Comparison of ENCODE assay signal across 12 mouse cellular contexts in genomic region chr2:73351496-73351895, GRCm38 (mm10). TPM values are rescaled to one million over a fixed set of nuclear protein-coding genes. Genes with fewer than 3 reads are reported as not detected.
DNase-seq lines count a peak whose midpoint lies in the region; ATAC-seq and TF ChIP-seq lines count a peak whose summit lies in the region.
"Had no signal": no experiment of that assay in that cellular context is flagged by ENCODE, and none has a peak within 500 bp of the region (broad histone marks: within the 10 kb centered on the region; RNA-seq: fewer than 3 reads in every experiment).

No protein-coding gene starts in this region.

- H3K4me1 ChIP-seq in liver, embryonic 13.5 days (replicated peaks): peaks cover 9% of the 10 kb centered on the region
- H3K4me1 ChIP-seq in liver, embryonic 11.5 days (replicated peaks; ENCODE audit: control insufficient read depth, insufficient read depth, low read length): peaks cover 3% of the 10 kb centered on the region
- H3K4me1 ChIP-seq in kidney, postnatal 0 days (replicated peaks; ENCODE audit: insufficient read depth, low read length): no peaks in the 10 kb centered on the region
- 0 out of 2 replicates have a peak, but pooled peaks cover 4% of the 10 kb centered on the region for H3K4me1 ChIP-seq in stomach, embryonic 15.5 days

- H3K36me3 ChIP-seq in liver, embryonic 13.5 days: peaks cover 17% of the 10 kb centered on the region
- no peaks in the 10 kb centered on the region for H3K36me3 ChIP-seq in liver, embryonic 11.5 days (ENCODE audit: control insufficient read depth, insufficient read depth, low read length)
- H3K36me3 ChIP-seq in kidney, postnatal 0 days (ENCODE audit: insufficient read depth, low read length): no peaks in the 10 kb centered on the region
- H3K36me3 ChIP-seq in stomach, embryonic 15.5 days: no peaks in the 10 kb centered on the region
- H3K36me3 ChIP-seq: limb, embryonic 13.5 days; neural tube, embryonic 12.5 days had no signal

- no peak for ATAC-seq in liver, embryonic 13.5 days (ENCODE audit: low read depth)
- ATAC-seq in liver, embryonic 11.5 days (replicated peaks; ENCODE audit: low FRiP score): no peak
- no peak for ATAC-seq in kidney, postnatal 0 days (replicated peaks; ENCODE audit: low FRiP score, low read depth)
- no peak for ATAC-seq in stomach, embryonic 15.5 days (ENCODE audit: insufficient read depth, low FRiP score, low read depth)

- TF ChIP-seq CTCF in gastrocnemius, adult 2 months (IDR thresholded peaks at IDR 0.05): no peak
- no peak for TF ChIP-seq CTCF in kidney, postnatal 0 days (IDR thresholded peaks at IDR 0.05; ENCODE audit: low read depth)

- no peak overlapping the region for H3K9ac ChIP-seq in liver, embryonic 13.5 days
- H3K9ac ChIP-seq in liver, embryonic 11.5 days (ENCODE audit: low read depth, low read length): no peak overlapping the region
- H3K9ac ChIP-seq in kidney, postnatal 0 days (ENCODE audit: low read depth, low read length): no peak overlapping the region
- no peak overlapping the region for H3K9ac ChIP-seq in stomach, embryonic 15.5 days
- H3K9ac ChIP-seq: hindbrain, embryonic 14.5 days; limb, embryonic 13.5 days; neural tube, embryonic 12.5 days had no signal

- H3K27ac ChIP-seq in gastrocnemius, adult 2 months: peak overlapping the region; percentile 84
- 0 out of 2 replicates have a peak overlapping the region, but pooled peaks have one; percentile 8 for H3K27ac ChIP-seq in liver, embryonic 13.5 days
- no peak overlapping the region for H3K27ac ChIP-seq in liver, embryonic 11.5 days (ENCODE audit: low read depth, low read length)
- 0 out of 2 replicates have a peak overlapping the region, but pooled peaks have one; percentile 6 for H3K27ac ChIP-seq in kidney, postnatal 0 days
- H3K27ac ChIP-seq in stomach, embryonic 15.5 days: no peak overlapping the region
- H3K27ac ChIP-seq: limb, embryonic 13.5 days; neural tube, embryonic 12.5 days had no signal

- H3K27me3 ChIP-seq in liver, embryonic 13.5 days: no peaks in the 10 kb centered on the region
- H3K27me3 ChIP-seq in liver, embryonic 11.5 days (replicated peaks; ENCODE audit: control insufficient read depth, insufficient read depth, low read length): no peaks in the 10 kb centered on the region
- H3K27me3 ChIP-seq in kidney, postnatal 0 days (ENCODE audit: insufficient read depth, low read length): no peaks in the 10 kb centered on the region
- H3K27me3 ChIP-seq in stomach, embryonic 15.5 days (replicated peaks): no peaks in the 10 kb centered on the region
- H3K27me3 ChIP-seq: limb, embryonic 13.5 days; neural tube, embryonic 12.5 days had no signal

- H3K4me2 ChIP-seq in liver, embryonic 13.5 days: no peak overlapping the region
- no peak overlapping the region for H3K4me2 ChIP-seq in liver, embryonic 11.5 days
- peak overlapping the region; percentile 30 for H3K4me2 ChIP-seq in kidney, postnatal 0 days (ENCODE audit: low read length)
- H3K4me2 ChIP-seq in stomach, embryonic 15.5 days: peak overlapping the region; percentile 34
- H3K4me2 ChIP-seq: hindbrain, embryonic 14.5 days; limb, embryonic 13.5 days; neural tube, embryonic 12.5 days had no signal

- intact Hi-C loops in gastrocnemius, adult 2 months (cut with DNase I): no loop called here
- intact Hi-C loops in gastrocnemius, postnatal 36 days (cut with DNase I): no loop called here
- intact Hi-C loops in left cerebral cortex, postnatal 36 days (cut with DNase I): no loop called here
- intact Hi-C loops in left cerebral cortex, postnatal 4 days (cut with DNase I): no loop called here

- peak overlapping the region; percentile 59 for H3K4me3 ChIP-seq in gastrocnemius, adult 2 months
- no peak overlapping the region for H3K4me3 ChIP-seq in liver, embryonic 13.5 days (replicated peaks)
- H3K4me3 ChIP-seq in liver, embryonic 11.5 days (ENCODE audit: low read depth, low read length): no peak overlapping the region
- no peak overlapping the region for H3K4me3 ChIP-seq in kidney, postnatal 0 days (replicated peaks; ENCODE audit: low read depth, low read length)
- no peak overlapping the region for H3K4me3 ChIP-seq in stomach, embryonic 15.5 days (replicated peaks)
- H3K4me3 ChIP-seq: erythroblast, embryonic 14.5 days; limb, embryonic 13.5 days; neural tube, embryonic 12.5 days had no signal

- WGBS in liver, embryonic 13.5 days (ENCODE audit: insufficient replicate concordance): 69% methylated on average over 5 of the region's 5 CpGs
- 66% methylated on average over 5 of the region's 5 CpGs for WGBS in liver, embryonic 11.5 days
- WGBS in kidney, postnatal 0 days: 28% methylated on average over 5 of the region's 5 CpGs
- WGBS in stomach, embryonic 15.5 days: 27% methylated on average over 5 of the region's 5 CpGs

- DNase-seq in gastrocnemius, adult 2 months: peak; percentile 28
- no peak for DNase-seq in gastrocnemius, postnatal 36 days
- no peak for DNase-seq in liver, embryonic 13.5 days
- no peak for DNase-seq in liver, embryonic 11.5 days (ENCODE audit: low spot score)
- DNase-seq in kidney, postnatal 0 days (ENCODE audit: low spot score): peak; percentile 52
- no peak for DNase-seq in left cerebral cortex, postnatal 36 days (ENCODE audit: low spot score in 2 of 2)
- DNase-seq in left cerebral cortex, postnatal 4 days: no peak

- H3K9me3 ChIP-seq in liver, embryonic 13.5 days (replicated peaks): no peaks in the 10 kb centered on the region
- H3K9me3 ChIP-seq in liver, embryonic 11.5 days (ENCODE audit: control insufficient read depth, low read length): no peaks in the 10 kb centered on the region
- H3K9me3 ChIP-seq in kidney, postnatal 0 days (replicated peaks; ENCODE audit: low read length): no peaks in the 10 kb centered on the region
- H3K9me3 ChIP-seq in stomach, embryonic 15.5 days: no peaks in the 10 kb centered on the region
- H3K9me3 ChIP-seq: limb, embryonic 13.5 days; neural tube, embryonic 12.5 days had no signal

RNA-seq across cellular contexts. Expression of gene Gpr155, which starts 34.9 kb away (rescaled TPM):
- 10 to 100 TPM; 14.1 to 15.7 TPM for total RNA-seq in gastrocnemius, adult 2 months (2021)
- total RNA-seq in gastrocnemius, postnatal 36 days (2021): 10 to 100 TPM; 11.7 to 13.7 TPM
- polyA plus RNA-seq in liver, embryonic 13.5 days (2015; fragmentation: Nextera tagmentation; extraction: Ambion mirVana): 8.3 and 8.9 TPM in 2 replicates
- 6.3 and 8.4 TPM in 2 replicates for polyA plus RNA-seq in liver, embryonic 11.5 days (2014; fragmentation: Nextera tagmentation; extraction: Ambion mirVana)
- polyA plus RNA-seq in kidney, postnatal 0 days (2015; fragmentation: Nextera tagmentation; extraction: Ambion mirVana): 9.4 and 9.8 TPM in 2 replicates
- 4.1 and 6.0 TPM in 2 replicates for polyA plus RNA-seq in stomach, embryonic 15.5 days (2015; fragmentation: Nextera tagmentation; extraction: Ambion mirVana)
- total RNA-seq in left cerebral cortex, postnatal 36 days (2021): 10 to 100 TPM; 37.9 to 41.7 TPM
- total RNA-seq in left cerebral cortex, postnatal 4 days (2021): 10 to 100 TPM; 22.9 to 23.6 TPM

RNA-seq across cellular contexts. Expression of gene Cir1, which starts 39.0 kb away (rescaled TPM):
- 10 to 100 TPM; 12.0 to 12.7 TPM for total RNA-seq in gastrocnemius, adult 2 months (2021)
- total RNA-seq in gastrocnemius, postnatal 36 days (2021): 10 to 100 TPM; 10.1 to 12.8 TPM
- polyA plus RNA-seq in liver, embryonic 13.5 days (2015; fragmentation: Nextera tagmentation; extraction: Ambion mirVana): 21.3 and 23.9 TPM in 2 replicates
- 22.1 and 22.6 TPM in 2 replicates for polyA plus RNA-seq in liver, embryonic 11.5 days (2014; fragmentation: Nextera tagmentation; extraction: Ambion mirVana)
- polyA plus RNA-seq in kidney, postnatal 0 days (2015; fragmentation: Nextera tagmentation; extraction: Ambion mirVana): 28.5 and 33.8 TPM in 2 replicates
- 24.6 and 26.5 TPM in 2 replicates for polyA plus RNA-seq in stomach, embryonic 15.5 days (2015; fragmentation: Nextera tagmentation; extraction: Ambion mirVana)
- total RNA-seq in left cerebral cortex, postnatal 36 days (2021): 10 to 100 TPM; 24.3 to 28.3 TPM
- total RNA-seq in left cerebral cortex, postnatal 4 days (2021): 10 to 100 TPM; 22.9 to 25.1 TPM

RNA-seq across cellular contexts. Expression of gene Scrn3, which starts 39.1 kb away (rescaled TPM):
- 10 to 100 TPM; 50.4 to 51.0 TPM for total RNA-seq in gastrocnemius, adult 2 months (2021)
- total RNA-seq in gastrocnemius, postnatal 36 days (2021): 10 to 100 TPM; 36.5 to 38.0 TPM
- polyA plus RNA-seq in liver, embryonic 13.5 days (2015; fragmentation: Nextera tagmentation; extraction: Ambion mirVana): 26.3 and 30.4 TPM in 2 replicates
- polyA plus RNA-seq in liver, embryonic 11.5 days (2014; fragmentation: Nextera tagmentation; extraction: Ambion mirVana): 27.6 and 31.6 TPM in 2 replicates
- 15.9 TPM in 2 replicates for polyA plus RNA-seq in kidney, postnatal 0 days (2015; fragmentation: Nextera tagmentation; extraction: Ambion mirVana)
- polyA plus RNA-seq in stomach, embryonic 15.5 days (2015; fragmentation: Nextera tagmentation; extraction: Ambion mirVana): 15.0 and 15.3 TPM in 2 replicates
- total RNA-seq in left cerebral cortex, postnatal 36 days (2021): 10 to 100 TPM; 16.3 to 18.4 TPM
- 1 to 10 TPM; 3.4 to 4.1 TPM for total RNA-seq in left cerebral cortex, postnatal 4 days (2021)

Comparison
In these comparisons a context has a peak if more than half of its experiments do, and no peak if none do; other contexts are left out.
1. DNase-seq: peak in gastrocnemius, adult 2 months (single experiment) and kidney, postnatal 0 days (single experiment); none in gastrocnemius, postnatal 36 days (0 of 2), liver, embryonic 13.5 days (single experiment), liver, embryonic 11.5 days (single experiment), left cerebral cortex, postnatal 36 days (0 of 2) and left cerebral cortex, postnatal 4 days (single experiment).
2. H3K27ac ChIP-seq: peak in gastrocnemius, adult 2 months (single experiment), liver, embryonic 13.5 days (single experiment) and kidney, postnatal 0 days (single experiment); none in liver, embryonic 11.5 days (single experiment) and stomach, embryonic 15.5 days (single experiment).
3. H3K4me2 ChIP-seq: peak in kidney, postnatal 0 days (single experiment) and stomach, embryonic 15.5 days (single experiment); none in liver, embryonic 13.5 days (single experiment) and liver, embryonic 11.5 days (single experiment).